Mouse (Mus musculus): ENCODE measurements around the gene Zfp663. TPM values are rescaled to one million over a fixed set of nuclear protein-coding genes. Genes with fewer than 3 reads are reported as not detected.

Zfp663 gene
- total RNA-seq (2017), result not detected in 2 replicates

GRCm38 (mm10) chr2:165368496-165368895 lies at the start of gene Zfp663:
Gene Zfp663 (minus strand): TSS chr2:165368729.
- ATAC-seq (ENCODE audit: extremely low read depth, insufficient number of reproducible peaks, low FRiP score, poor library complexity, severe bottlenecking), result no peak

DNA sequence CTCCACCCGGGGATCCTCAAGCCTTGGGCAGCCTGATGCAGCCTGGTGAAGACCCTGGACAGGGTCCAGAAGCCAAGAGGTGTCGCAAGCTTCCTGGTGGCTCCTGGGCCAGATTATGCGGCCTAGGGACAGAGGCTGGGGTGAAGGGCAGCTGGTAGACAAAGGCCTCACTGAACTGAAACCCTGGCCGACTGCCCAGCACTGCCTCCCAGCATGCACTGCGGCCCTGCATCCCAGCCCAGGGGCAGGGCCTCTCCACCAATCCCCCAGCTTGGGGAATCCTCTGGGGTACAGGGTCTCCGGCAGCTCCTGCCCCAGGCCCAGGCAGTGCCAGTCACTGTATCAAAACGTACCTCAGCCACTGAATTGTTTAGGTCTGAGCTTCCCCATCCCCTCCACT lies 48.8 kb upstream of the Zfp663 start:
- no peak for ATAC-seq (ENCODE audit: extremely low read depth, insufficient number of reproducible peaks, low FRiP score, poor library complexity, severe bottlenecking)

GRCm38 (mm10) chr2:165415795-165416194 lies 47.3 kb upstream of the Zfp663 start:
- no peak for ATAC-seq (ENCODE audit: extremely low read depth, insufficient number of reproducible peaks, low FRiP score, poor library complexity, severe bottlenecking)

GRCm38 (mm10) chr2:165415141-165415721 lies 46.7 kb upstream of the Zfp663 start:
- no peak for ATAC-seq (ENCODE audit: extremely low read depth, insufficient number of reproducible peaks, low FRiP score, poor library complexity, severe bottlenecking)

GRCm38 (mm10) chr2:165414321-165414720 lies 45.8 kb upstream of the Zfp663 start:
- ATAC-seq (ENCODE audit: extremely low read depth, insufficient number of reproducible peaks, low FRiP score, poor library complexity, severe bottlenecking), result no peak

DNA sequence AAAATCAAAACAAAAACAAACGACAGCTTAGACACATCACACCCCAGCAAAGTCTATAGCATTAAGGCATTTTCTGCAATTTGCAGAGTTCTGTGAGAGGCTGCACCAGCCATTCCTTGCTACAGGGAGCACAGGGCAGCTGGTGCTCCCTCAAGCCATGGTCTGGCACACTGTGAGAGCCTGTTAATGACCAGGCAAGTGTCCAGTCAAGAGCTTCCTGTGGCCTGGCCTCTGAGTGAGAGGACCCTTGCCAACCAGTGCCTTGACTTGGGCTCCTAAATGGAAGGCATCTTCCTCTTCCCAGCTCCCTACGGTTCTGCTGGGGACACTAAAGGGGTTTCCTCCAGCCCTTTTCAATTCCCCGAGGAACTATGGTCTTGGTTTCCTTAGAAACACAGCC lies 45.4 kb upstream of the Zfp663 start:
- no peak for ATAC-seq (ENCODE audit: extremely low read depth, insufficient number of reproducible peaks, low FRiP score, poor library complexity, severe bottlenecking)

DNA sequence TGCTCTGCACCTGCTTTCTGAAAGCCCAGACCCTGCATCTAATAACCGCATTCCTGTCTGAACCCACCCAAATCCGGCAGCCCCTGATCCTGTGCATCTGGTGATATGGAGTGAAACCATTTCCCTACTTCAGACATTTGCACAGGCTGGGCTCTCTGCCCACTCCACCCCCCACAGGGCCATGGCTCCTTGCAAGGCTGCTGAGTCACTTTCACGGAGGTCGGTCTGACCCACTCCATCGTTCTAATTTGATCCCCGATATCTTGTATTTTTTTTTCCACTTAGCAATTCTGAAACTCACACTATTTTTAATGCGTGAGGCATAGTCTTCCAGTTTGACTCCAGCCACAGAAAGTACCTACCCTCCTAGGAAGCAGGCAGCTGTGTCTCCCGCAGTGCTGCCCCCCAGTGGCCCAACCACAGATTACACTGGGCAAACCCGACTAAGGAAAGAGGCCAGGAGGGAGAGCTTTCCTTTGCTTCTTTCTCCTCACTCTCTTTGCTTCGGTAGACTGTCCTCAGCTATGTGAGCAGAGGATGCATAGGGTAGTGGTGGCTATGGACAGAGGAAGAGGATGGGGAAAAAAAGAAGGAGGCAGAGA lies 39.3 kb upstream of the Zfp663 start:
- ATAC-seq (ENCODE audit: extremely low read depth, insufficient number of reproducible peaks, low FRiP score, poor library complexity, severe bottlenecking), result 0 out of 2 replicates have a peak, but pooled peaks have one; percentile 30

DNA sequence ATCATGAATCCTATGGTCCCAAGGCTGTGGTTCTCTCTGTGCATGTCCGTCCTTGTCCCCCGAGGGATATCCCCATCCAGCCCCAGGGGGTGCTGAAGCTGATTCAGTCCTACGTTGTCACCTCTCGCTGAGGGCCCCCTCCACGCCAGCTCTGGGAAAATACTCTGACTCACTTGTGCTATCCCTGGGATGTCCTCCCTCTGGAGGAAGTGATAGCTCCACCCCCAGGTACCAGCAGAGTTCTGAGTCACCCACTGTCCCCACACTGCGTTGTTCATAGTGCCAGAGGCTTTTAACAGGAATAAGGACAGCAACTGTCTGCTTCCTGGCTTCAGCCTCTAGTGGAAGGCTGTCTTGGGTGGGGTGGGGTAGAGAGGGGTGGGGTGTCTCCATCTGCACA lies 36.8 kb upstream of the Zfp663 start:
- ATAC-seq (ENCODE audit: extremely low read depth, insufficient number of reproducible peaks, low FRiP score, poor library complexity, severe bottlenecking), result no peak

- no peak for ATAC-seq (ENCODE audit: extremely low read depth, insufficient number of reproducible peaks, low FRiP score, poor library complexity, severe bottlenecking)
These were observed 36.4 kb upstream of the Zfp663 start for GRCm38 (mm10) chr2:165404951-165405350.

DNA sequence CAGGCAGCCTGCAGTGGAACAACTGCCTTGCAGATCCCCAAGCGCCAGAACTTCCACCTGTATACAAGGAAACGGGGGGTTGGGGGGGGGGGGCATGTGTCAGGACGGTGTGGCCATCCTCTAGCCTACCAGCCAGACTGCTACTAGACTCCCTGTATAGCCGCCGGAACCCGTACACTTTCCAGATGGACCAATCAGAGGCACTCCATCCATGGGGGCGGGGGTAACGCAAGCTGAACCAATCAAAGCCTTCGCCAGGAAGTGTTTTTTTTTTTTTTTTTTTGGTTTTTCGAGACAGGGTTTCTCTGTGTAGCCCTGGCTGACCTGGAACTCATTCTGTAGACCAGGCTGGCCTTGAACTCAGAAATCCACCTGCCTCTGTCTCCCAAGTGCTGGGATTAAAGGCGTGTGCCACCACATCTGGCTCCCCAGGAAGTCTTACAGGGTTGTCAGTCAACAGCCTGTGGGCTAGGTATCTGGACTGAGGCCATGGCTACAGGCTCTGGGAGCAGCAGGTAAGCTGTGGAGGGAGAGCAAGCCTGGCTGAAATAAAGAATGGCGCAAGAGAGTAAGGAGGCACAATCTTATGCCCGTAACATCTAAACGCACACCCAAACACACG lies 29.7 kb upstream of the Zfp663 start:
- no peak for ATAC-seq (ENCODE audit: extremely low read depth, insufficient number of reproducible peaks, low FRiP score, poor library complexity, severe bottlenecking)

GRCm38 (mm10) chr2:165397502-165398163 lies 29.1 kb upstream of the Zfp663 start:
- ATAC-seq (ENCODE audit: extremely low read depth, insufficient number of reproducible peaks, low FRiP score, poor library complexity, severe bottlenecking), result no peak

DNA sequence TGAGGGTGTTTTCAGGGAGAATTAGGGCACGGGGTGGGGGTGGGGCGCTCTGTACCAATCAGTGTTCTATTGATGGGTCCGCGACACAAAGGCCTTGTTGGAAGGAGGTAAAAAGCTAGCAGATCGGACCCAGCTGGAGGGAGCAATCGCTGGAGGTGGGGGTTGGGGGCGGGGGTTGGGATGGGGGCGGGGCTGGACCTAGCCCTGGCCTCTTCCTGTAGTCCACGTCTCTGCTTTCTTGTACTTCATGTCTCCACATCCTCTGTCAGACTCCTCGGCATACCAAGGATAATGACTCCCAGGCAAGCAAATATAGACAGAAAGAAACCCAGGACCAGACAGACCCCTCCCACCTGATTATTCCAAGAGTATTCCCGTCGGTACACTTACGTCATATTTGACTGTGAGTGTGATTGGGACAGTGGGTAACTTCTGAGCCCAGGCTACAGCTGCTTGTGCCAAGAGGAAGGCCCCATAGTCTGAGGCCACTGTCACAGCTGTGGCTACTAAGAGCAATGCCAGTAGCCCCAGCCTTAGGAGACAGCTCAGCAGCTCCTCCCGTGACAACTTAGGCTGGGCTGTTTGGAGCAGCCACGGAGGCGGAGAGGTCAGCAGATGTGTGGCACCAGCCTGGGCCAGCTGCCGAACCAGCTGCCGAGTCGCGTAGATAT lies 28.4 kb upstream of the Zfp663 start:
- no peak for ATAC-seq (ENCODE audit: extremely low read depth, insufficient number of reproducible peaks, low FRiP score, poor library complexity, severe bottlenecking)

DNA sequence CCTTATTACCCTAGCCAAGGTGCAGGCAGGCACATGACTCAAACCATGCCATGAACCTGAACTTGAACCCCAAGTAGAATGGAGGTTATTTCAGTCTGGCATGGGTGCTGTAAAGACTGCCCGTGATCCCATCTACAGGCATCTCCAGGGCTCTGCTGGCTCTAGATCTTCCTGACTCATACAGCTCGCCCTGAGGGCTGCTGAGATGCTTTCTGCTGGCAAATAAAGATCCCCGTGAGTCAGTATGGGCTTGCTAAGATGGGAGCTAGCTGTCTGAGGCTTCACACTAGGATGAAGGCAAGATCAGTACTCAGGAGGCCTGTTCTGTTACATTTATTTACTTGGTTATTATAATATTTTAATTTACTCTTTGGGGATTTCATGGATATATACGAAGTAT lies 23.6 kb upstream of the Zfp663 start:
- no peak for ATAC-seq (ENCODE audit: extremely low read depth, insufficient number of reproducible peaks, low FRiP score, poor library complexity, severe bottlenecking)

GRCm38 (mm10) chr2:165391561-165391960 lies 23.0 kb upstream of the Zfp663 start:
- no peak for ATAC-seq (ENCODE audit: extremely low read depth, insufficient number of reproducible peaks, low FRiP score, poor library complexity, severe bottlenecking)

DNA sequence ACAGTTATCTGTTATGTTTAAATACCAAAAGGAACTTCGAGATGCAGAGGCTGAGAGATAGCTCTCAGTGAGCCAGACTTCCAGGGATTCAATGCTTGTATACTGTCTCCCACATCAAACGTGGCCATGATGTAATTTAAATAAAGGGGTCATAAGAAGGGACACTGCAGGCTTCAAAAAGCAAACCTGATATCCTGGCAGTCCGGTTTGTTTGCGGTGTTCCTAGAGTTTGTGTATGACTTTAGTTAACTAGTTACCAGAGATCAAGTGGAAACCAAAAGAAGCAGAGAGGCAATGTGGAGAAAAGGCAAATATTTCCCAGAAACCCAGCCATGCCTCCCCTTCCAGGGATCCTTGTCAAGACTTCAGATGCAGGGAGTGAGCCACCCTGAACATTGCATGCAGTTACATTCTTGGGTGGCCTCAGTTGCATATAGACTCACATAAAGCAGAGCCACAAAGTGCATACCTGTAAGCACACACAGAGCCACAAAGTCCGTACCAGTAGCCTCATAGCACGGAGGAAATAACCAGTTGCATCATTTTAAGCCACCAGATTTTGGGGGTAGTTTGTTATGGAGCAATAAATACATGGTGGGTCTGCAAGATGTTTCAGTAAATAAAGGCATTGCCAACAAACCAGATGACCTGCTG lies 20.9 kb upstream of the Zfp663 start:
- no peak for ATAC-seq (ENCODE audit: extremely low read depth, insufficient number of reproducible peaks, low FRiP score, poor library complexity, severe bottlenecking)

- no peak for ATAC-seq (ENCODE audit: extremely low read depth, insufficient number of reproducible peaks, low FRiP score, poor library complexity, severe bottlenecking)
These were observed 19.4 kb upstream of the Zfp663 start, which contains the start of gene Zfp334 for GRCm38 (mm10) chr2:165387844-165388495. Gene Zfp334 (minus strand): TSS chr2:165388259.

- no peak for ATAC-seq (ENCODE audit: extremely low read depth, insufficient number of reproducible peaks, low FRiP score, poor library complexity, severe bottlenecking)
These were observed 18.8 kb upstream of the Zfp663 start for GRCm38 (mm10) chr2:165387370-165387769.

GRCm38 (mm10) chr2:165380050-165380449 lies 11.5 kb upstream of the Zfp663 start:
- no peak for ATAC-seq (ENCODE audit: extremely low read depth, insufficient number of reproducible peaks, low FRiP score, poor library complexity, severe bottlenecking)

All from neutrophil, adult 5-6 weeks (primary cell).